Mouse (Mus musculus) neutrophil, adult 65 days (primary cell): Measurements from ENCODE around the gene Fpr2. TPM values are rescaled to one million over a fixed set of nuclear protein-coding genes. Genes with fewer than 3 reads are reported as not detected.

ENCODE experiments used
- total RNA-seq: library from RNA; stranded (reverse); gene quantifications from 2 replicates; pipeline ENCODE4 v1.2.4, GENCODE M21; 2023

The Fpr2 gene
- 358 and 406 TPM in 2 replicates for total RNA-seq

DNA sequence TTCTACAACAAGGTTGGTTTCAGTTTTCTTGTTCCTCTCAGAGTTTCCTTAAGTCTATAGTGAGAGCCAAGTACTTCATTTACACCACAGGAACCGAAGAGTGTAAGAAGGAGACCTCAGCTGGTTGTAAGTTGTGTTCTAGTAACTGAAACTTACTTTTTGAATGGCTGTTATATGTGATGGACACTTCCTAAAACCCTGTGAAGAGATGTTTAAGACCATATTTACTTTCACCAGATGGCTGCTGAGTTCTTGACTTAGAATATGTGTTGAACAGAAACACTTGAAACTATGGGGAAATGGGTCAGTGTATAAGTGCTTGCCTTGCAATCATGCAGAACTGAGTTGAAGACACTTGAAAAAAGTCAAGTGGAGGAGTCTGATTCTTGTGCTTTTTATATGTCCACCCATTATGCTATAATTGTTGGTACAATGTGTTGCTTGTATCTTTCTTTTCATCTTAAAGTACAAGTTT lies at the start of gene Fpr2, which contains the start of gene Fpr3:
Gene Fpr2 (plus strand): TSS at position 51 of the 475 bp plus-strand sequence.
Gene Fpr3 (plus strand): TSS at position 79 of the 475 bp plus-strand sequence.

GRCm38 (mm10) chr17:17855064-17855838 lies 32.4 kb upstream of the Fpr2 start, which contains the start of gene Has1:
TSS of gene Has1 (minus strand) at chr17:17855205.

DNA sequence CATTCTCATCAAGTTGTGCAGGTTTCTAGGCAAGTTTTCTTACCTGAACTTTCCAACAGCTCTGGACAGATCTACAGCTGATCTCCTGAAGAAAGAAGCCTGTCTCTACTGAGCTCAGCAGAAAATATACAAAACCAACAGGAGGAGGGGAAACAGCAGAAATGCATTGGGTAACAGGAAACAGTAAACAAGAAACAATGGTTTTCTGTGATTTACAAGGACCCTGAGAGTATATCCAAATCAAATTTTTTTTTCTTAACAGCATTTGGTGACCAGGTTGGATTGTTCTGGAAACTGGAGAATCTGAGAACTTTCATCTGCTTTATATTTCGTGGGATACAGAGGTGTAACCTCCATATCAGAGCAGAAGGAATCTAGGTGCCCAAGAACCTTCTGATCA lies 3.8 kb upstream of the Fpr2 start, which contains the start of gene Fpr1:
Gene Fpr1 (minus strand): TSS at position 101 of the 400 bp plus-strand sequence.

Other genes with a start within 250 kb of the Fpr2 start
- 0.22 TPM in 1 of 2 replicates, not detected in the other for gene Vmn2r90, start 184.1 kb upstream of the Fpr2 start, total RNA-seq
- gene Spaca6, start 60.7 kb upstream of the Fpr2 start, total RNA-seq = 1.5 TPM in 2 replicates
- 0.18 TPM in 1 of 2 replicates, not detected in the other for gene Has1, start 32.6 kb upstream of the Fpr2 start, total RNA-seq
- gene Fpr1, start 3.9 kb upstream of the Fpr2 start, total RNA-seq = 229 and 276 TPM in 2 replicates
- gene Fpr3, start within 50 bp of the Fpr2 start, total RNA-seq = 0.51 TPM in 1 of 2 replicates, not detected in the other
- gene Fpr-rs4, start 133.9 kb downstream of the Fpr2 start, total RNA-seq = not detected in 2 replicates
- not detected in 2 replicates for gene Vmn2r124, start 161.6 kb downstream of the Fpr2 start, total RNA-seq
- not detected in 2 replicates for gene Vmn2r91, start 197.2 kb downstream of the Fpr2 start, total RNA-seq